In genomic region chr6:91085114-91085892, GRCm38 (mm10) we compare ENCODE assay signal across 9 mouse cellular contexts. TPM values are rescaled to one million over a fixed set of nuclear protein-coding genes. Genes with fewer than 3 reads are reported as not detected.
A peak's percentile ranks its signal among the peaks of the same experiment; 100 is the strongest.
DNase-seq lines count a peak whose midpoint lies in the region; ATAC-seq and TF ChIP-seq lines count a peak whose summit lies in the region.
"Had no signal": no experiment of that assay in that cellular context is flagged by ENCODE, and none has a peak within 500 bp of the region (broad histone marks: within the 10 kb centered on the region; RNA-seq: fewer than 3 reads in every experiment).

No protein-coding gene starts in this region.

- H3K36me3 ChIP-seq in kidney, postnatal 0 days (ENCODE audit: insufficient read depth, low read length), result no peaks in the 10 kb centered on the region
- H3K36me3 ChIP-seq in limb, embryonic 10.5 days, result no peaks in the 10 kb centered on the region
- H3K36me3 ChIP-seq: limb, embryonic 13.5 days had no signal

- intact Hi-C loops in left cerebral cortex, postnatal 14 days (cut with DNase I), result no loop called here

- peak; percentile 51 for TF ChIP-seq CTCF in kidney, postnatal 0 days (IDR thresholded peaks at IDR 0.05; ENCODE audit: low read depth)

- H3K4me3 ChIP-seq in kidney, postnatal 0 days (replicated peaks; ENCODE audit: low read depth, low read length), result no peak overlapping the region
- H3K4me3 ChIP-seq in limb, embryonic 10.5 days, result no peak overlapping the region
- H3K4me3 ChIP-seq: limb, embryonic 13.5 days had no signal

- no peak overlapping the region for H3K27ac ChIP-seq in kidney, postnatal 0 days
- H3K27ac ChIP-seq in limb, embryonic 10.5 days, result no peak overlapping the region
- H3K27ac ChIP-seq: limb, embryonic 13.5 days had no signal

- H3K4me2 ChIP-seq in kidney, postnatal 0 days (ENCODE audit: low read length), result no peak overlapping the region
- H3K4me2 ChIP-seq: limb, embryonic 13.5 days had no signal

- no peak overlapping the region for H3K9ac ChIP-seq in kidney, postnatal 0 days (ENCODE audit: low read depth, low read length)
- H3K9ac ChIP-seq: limb, embryonic 13.5 days had no signal

- no peaks in the 10 kb centered on the region for H3K9me3 ChIP-seq in kidney, postnatal 0 days (replicated peaks; ENCODE audit: low read length)
- H3K9me3 ChIP-seq in limb, embryonic 10.5 days (replicated peaks), result no peaks in the 10 kb centered on the region
- H3K9me3 ChIP-seq: limb, embryonic 13.5 days had no signal

- ATAC-seq in kidney, postnatal 0 days (replicated peaks; ENCODE audit: low FRiP score, low read depth), result no peak
- peak; percentile 66 for ATAC-seq in granulocyte monocyte progenitor cell, adult 5-6 weeks (replicated peaks; ENCODE audit: poor library complexity, severe bottlenecking)

- no peaks in the 10 kb centered on the region for H3K4me1 ChIP-seq in kidney, postnatal 0 days (replicated peaks; ENCODE audit: insufficient read depth, low read length)
- no peaks in the 10 kb centered on the region for H3K4me1 ChIP-seq in limb, embryonic 10.5 days
- H3K4me1 ChIP-seq: limb, embryonic 13.5 days had no signal

- WGBS in kidney, postnatal 0 days, result 79% methylated on average over 5 of the region's 5 CpGs
- WGBS in limb, embryonic 10.5 days, result 77% methylated on average over 5 of the region's 5 CpGs

- no peaks in the 10 kb centered on the region for H3K27me3 ChIP-seq in kidney, postnatal 0 days (ENCODE audit: insufficient read depth, low read length)
- no peaks in the 10 kb centered on the region for H3K27me3 ChIP-seq in limb, embryonic 10.5 days (ENCODE audit: low read depth, poor library complexity, severe bottlenecking)
- H3K27me3 ChIP-seq: limb, embryonic 13.5 days had no signal

- no peak for DNase-seq in kidney, postnatal 0 days (ENCODE audit: low spot score)
- no peak for DNase-seq in kidney, adult 11 months
- DNase-seq in MEL-GATA-1-ER (ENCODE audit: extremely low read depth, low read depth), result peak; percentile 26
- peak; percentile 16 for DNase-seq in retina, postnatal 1 day
- DNase-seq in ovary, postnatal 10 days (ENCODE audit: low spot score), result no peak
- DNase-seq in limb, embryonic 10.5 days (ENCODE audit: low spot score), result no peak
- no peak for DNase-seq in left cerebral cortex, postnatal 14 days (ENCODE audit: low spot score in 2 of 2)

RNA-seq across cellular contexts. Expression of gene Nup210, which starts 31.3 kb away (rescaled TPM):
- 11.7 and 14.1 TPM in 2 replicates for polyA plus RNA-seq in kidney, postnatal 0 days (2015; fragmentation: Nextera tagmentation; extraction: Ambion mirVana)
- total RNA-seq in granulocyte monocyte progenitor cell, adult 5-6 weeks (2014; fragmentation: Nextera tagmentation), result 209 and 244 TPM in 2 replicates
- 201 and 270 TPM in 2 replicates for total RNA-seq in granulocyte monocyte progenitor cell, adult 5-6 weeks (2017)
- 7.2 and 10.7 TPM in 2 replicates for polyA plus RNA-seq in limb, embryonic 10.5 days (2016; fragmentation: Nextera tagmentation; extraction: Ambion mirVana)
- total RNA-seq in left cerebral cortex, postnatal 14 days (2021), result 10 to 100 TPM; 30.0 to 35.0 TPM

Comparison
In these comparisons a context has a peak if more than half of its experiments do, and no peak if none do; other contexts are left out.
1. DNase-seq: peak in MEL-GATA-1-ER (single experiment) and retina, postnatal 1 day (single experiment); none in kidney, postnatal 0 days (single experiment), kidney, adult 11 months (single experiment), ovary, postnatal 10 days (single experiment), limb, embryonic 10.5 days (single experiment) and left cerebral cortex, postnatal 14 days (0 of 2).
2. RNA of gene Nup210, which starts 31.3 kb away (total RNA-seq): 201 to 270 TPM in granulocyte monocyte progenitor cell, adult 5-6 weeks; 30.0 to 35.0 TPM in left cerebral cortex, postnatal 14 days; every median in the first group is over 4 times any median in the second.